In the genomic region with DNA sequence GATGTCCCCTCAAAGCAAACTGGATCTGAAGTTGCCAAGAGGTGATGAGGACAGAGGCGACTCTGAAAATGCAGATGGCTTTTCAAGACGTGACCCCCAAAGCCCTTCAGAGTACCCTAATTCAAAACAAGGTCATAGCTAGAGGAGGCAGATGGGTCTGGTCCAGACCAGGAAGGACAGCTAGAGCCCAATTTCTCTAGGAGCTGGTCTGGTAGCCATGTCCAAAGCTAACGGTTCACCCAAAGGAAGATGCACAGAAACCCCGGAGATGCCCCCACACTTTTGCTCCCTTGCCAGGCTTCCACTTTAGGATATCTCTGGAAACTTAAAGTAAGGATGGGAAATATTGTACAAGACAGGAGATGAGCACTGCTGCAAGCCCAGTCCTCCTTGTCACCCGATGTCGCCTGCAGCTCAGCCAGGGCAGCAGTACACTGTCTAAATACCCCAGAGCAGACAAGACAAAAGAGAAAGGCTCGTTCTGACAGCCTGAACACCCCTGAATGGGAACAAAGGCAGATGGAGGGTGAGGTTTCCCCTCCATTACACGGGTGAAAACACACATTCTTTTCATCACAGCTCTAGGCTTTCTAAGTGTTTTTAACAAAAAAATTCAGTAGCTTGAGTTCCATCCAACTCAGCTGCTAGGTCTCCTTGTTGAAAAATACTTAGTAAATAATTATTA, we compare ENCODE assay signal across 18 mouse cellular contexts. TPM values are rescaled to one million over a fixed set of nuclear protein-coding genes. Genes with fewer than 3 reads are reported as not detected.
DNase-seq lines count a peak whose midpoint lies in the region; ATAC-seq and TF ChIP-seq lines count a peak whose summit lies in the region.
"Had no signal": no experiment of that assay in that cellular context is flagged by ENCODE, and none has a peak within 500 bp of the region (broad histone marks: within the 10 kb centered on the region; RNA-seq: fewer than 3 reads in every experiment).

No protein-coding gene starts in this region.

- no peaks in the 10 kb centered on the region for H3K79me2 ChIP-seq in heart, adult 2 months (replicated peaks; ENCODE audit: control insufficient read depth, insufficient read depth, low read length)

- 53% methylated on average over 8 of the region's 8 CpGs for WGBS in heart, embryonic 10.5 days
- 79% methylated on average over 8 of the region's 8 CpGs for WGBS in heart, adult 2 months
- WGBS in midbrain, embryonic 11.5 days, result 23% methylated on average over 8 of the region's 8 CpGs
- WGBS in midbrain, embryonic 15.5 days, result 19% methylated on average over 8 of the region's 8 CpGs
- WGBS in forebrain, embryonic 11.5 days, result 29% methylated on average over 8 of the region's 8 CpGs

- peak; percentile 87 for ATAC-seq in midbrain, embryonic 11.5 days (ENCODE audit: low FRiP score)
- no peak for ATAC-seq in midbrain, embryonic 15.5 days (replicated peaks)
- peak; percentile 74 for ATAC-seq in forebrain, embryonic 11.5 days (replicated peaks; ENCODE audit: low FRiP score)

- H3K4me1 ChIP-seq in heart, embryonic 10.5 days, result peaks cover 66% of the 10 kb centered on the region
- H3K4me1 ChIP-seq in heart, adult 2 months (ENCODE audit: control insufficient read depth, insufficient read depth, low read length), result no peaks in the 10 kb centered on the region; the same call in 1 of the 2 replicates
- H3K4me1 ChIP-seq in midbrain, embryonic 11.5 days (ENCODE audit: control insufficient read depth, insufficient read depth, low read length), result peaks cover 23% of the 10 kb centered on the region
- peaks cover 17% of the 10 kb centered on the region for H3K4me1 ChIP-seq in midbrain, embryonic 15.5 days
- peaks cover 20% of the 10 kb centered on the region; the same call in 1 of the 2 replicates for H3K4me1 ChIP-seq in forebrain, embryonic 11.5 days (replicated peaks; ENCODE audit: control insufficient read depth, insufficient read depth, low read length)
- H3K4me1 ChIP-seq: limb, embryonic 10.5 days had no signal

- peak overlapping the region; percentile 19; the same call in 1 of the 2 replicates for H3K4me2 ChIP-seq in midbrain, embryonic 11.5 days
- no peak overlapping the region for H3K4me2 ChIP-seq in midbrain, embryonic 15.5 days
- no peak overlapping the region for H3K4me2 ChIP-seq in forebrain, embryonic 11.5 days (ENCODE audit: low read depth, low read length, severe bottlenecking)

- no peaks in the 10 kb centered on the region for H3K9me3 ChIP-seq in heart, embryonic 10.5 days
- H3K9me3 ChIP-seq in midbrain, embryonic 11.5 days (ENCODE audit: control insufficient read depth, low read length), result no peaks in the 10 kb centered on the region
- H3K9me3 ChIP-seq in midbrain, embryonic 15.5 days, result no peaks in the 10 kb centered on the region
- no peaks in the 10 kb centered on the region for H3K9me3 ChIP-seq in forebrain, embryonic 11.5 days (ENCODE audit: control insufficient read depth, low read length)
- H3K9me3 ChIP-seq: limb, embryonic 10.5 days had no signal

- intact Hi-C loops in heart, adult 2 months (cut with DNase I), result no loop called here
- intact Hi-C loops in left cerebral cortex, postnatal 25 days (cut with DNase I), result no loop called here

- no peak for TF ChIP-seq POLR2A in heart, adult 2 months (IDR thresholded peaks at IDR 0.05; ENCODE audit: insufficient read depth, low read depth, low read length)

- no peak for TF ChIP-seq CTCF in heart, adult 2 months (IDR thresholded peaks at IDR 0.05)

- no peak overlapping the region for H3K9ac ChIP-seq in heart, adult 2 months (ENCODE audit: low read depth, low read length)
- 0 out of 2 replicates have a peak overlapping the region, but pooled peaks have one; percentile 36 for H3K9ac ChIP-seq in midbrain, embryonic 11.5 days (ENCODE audit: low read length)
- no peak overlapping the region for H3K9ac ChIP-seq in midbrain, embryonic 15.5 days
- no peak overlapping the region for H3K9ac ChIP-seq in forebrain, embryonic 11.5 days (ENCODE audit: low read length)
- H3K9ac ChIP-seq: liver, embryonic 14.5 days had no signal

- TF ChIP-seq EP300 in heart, adult 2 months (IDR thresholded peaks at IDR 0.05; ENCODE audit: insufficient read depth, low read depth, low read length), result no peak

- no peak for DNase-seq in heart, embryonic 10.5 days (ENCODE audit: low spot score)
- no peak for DNase-seq in heart, adult 2 months
- DNase-seq in midbrain, embryonic 11.5 days (ENCODE audit: low spot score, missing footprints), result peak; percentile 89
- DNase-seq in forebrain, embryonic 11.5 days (ENCODE audit: low spot score), result no peak
- DNase-seq in mesoderm, embryonic 11.5 days (ENCODE audit: low read depth, low spot score), result peak; percentile 49
- no peak for DNase-seq in urinary bladder, postnatal 4 days (ENCODE audit: low spot score in 2 of 2)
- DNase-seq in left cerebral cortex, postnatal 25 days (ENCODE audit: low spot score in 2 of 2), result no peak
- DNase-seq: cerebellum, adult 18-20 months; gastrocnemius, postnatal 10 days; kidney, adult 18-20 months; kidney, postnatal 25 days; layer of hippocampus, postnatal 36 days; lung, postnatal 14 days; thymus, postnatal 4 days had no signal

- H3K36me3 ChIP-seq in heart, embryonic 10.5 days, result no peaks in the 10 kb centered on the region
- H3K36me3 ChIP-seq in heart, adult 2 months (ENCODE audit: control insufficient read depth, insufficient read depth, low read length), result no peaks in the 10 kb centered on the region
- H3K36me3 ChIP-seq in midbrain, embryonic 11.5 days (ENCODE audit: control insufficient read depth, insufficient read depth, low read length), result no peaks in the 10 kb centered on the region
- H3K36me3 ChIP-seq in midbrain, embryonic 15.5 days (replicated peaks), result no peaks in the 10 kb centered on the region
- H3K36me3 ChIP-seq in forebrain, embryonic 11.5 days (ENCODE audit: control insufficient read depth, insufficient read depth, low read length), result no peaks in the 10 kb centered on the region
- H3K36me3 ChIP-seq: limb, embryonic 10.5 days had no signal

- H3K27me3 ChIP-seq in heart, embryonic 10.5 days (ENCODE audit: insufficient read depth, poor library complexity, severe bottlenecking), result no peaks in the 10 kb centered on the region
- H3K27me3 ChIP-seq in heart, adult 2 months (ENCODE audit: control insufficient read depth, insufficient read depth, low read length), result no peaks in the 10 kb centered on the region
- 0 out of 2 replicates have a peak, but pooled peaks cover 2% of the 10 kb centered on the region for H3K27me3 ChIP-seq in midbrain, embryonic 11.5 days (ENCODE audit: control insufficient read depth, insufficient read depth, low read length)
- no peaks in the 10 kb centered on the region for H3K27me3 ChIP-seq in midbrain, embryonic 15.5 days (replicated peaks)
- H3K27me3 ChIP-seq in forebrain, embryonic 11.5 days (ENCODE audit: control insufficient read depth, insufficient read depth, low read length), result peaks cover 3% of the 10 kb centered on the region; the same call in 1 of the 2 replicates

- peak overlapping the region; percentile 74; the same call in 1 of the 2 replicates for H3K27ac ChIP-seq in heart, embryonic 10.5 days
- H3K27ac ChIP-seq in heart, adult 2 months, result no peak overlapping the region
- H3K27ac ChIP-seq in midbrain, embryonic 11.5 days (ENCODE audit: low read depth, low read length), result peak overlapping the region; percentile 41; the same call in 1 of the 2 replicates
- H3K27ac ChIP-seq in midbrain, embryonic 15.5 days, result no peak overlapping the region
- H3K27ac ChIP-seq in forebrain, embryonic 11.5 days (ENCODE audit: low read depth, low read length), result no peak overlapping the region
- H3K27ac ChIP-seq: limb, embryonic 10.5 days; liver, embryonic 14.5 days had no signal

- H3K4me3 ChIP-seq in heart, embryonic 10.5 days, result no peak overlapping the region
- H3K4me3 ChIP-seq in heart, adult 2 months, result no peak overlapping the region
- no peak overlapping the region for H3K4me3 ChIP-seq in midbrain, embryonic 11.5 days (ENCODE audit: low read depth, low read length)
- no peak overlapping the region for H3K4me3 ChIP-seq in midbrain, embryonic 15.5 days
- no peak overlapping the region for H3K4me3 ChIP-seq in forebrain, embryonic 11.5 days (ENCODE audit: low read depth, low read length)
- H3K4me3 ChIP-seq: limb, embryonic 10.5 days had no signal

RNA-seq across cellular contexts. Expression of gene Scube2, which starts 15.6 kb away (rescaled TPM):
- polyA plus RNA-seq in heart, embryonic 10.5 days (2016; fragmentation: Nextera tagmentation; extraction: Ambion mirVana), result 4.7 and 11.3 TPM in 2 replicates
- 10 to 100 TPM; 21.0 to 22.1 TPM for total RNA-seq in heart, adult 2 months (2021)
- 14.1 and 26.0 TPM in 2 replicates for polyA plus RNA-seq in heart, adult 2 months (2012; rRNA removed)
- 3.6 and 4.2 TPM in 2 replicates for polyA plus RNA-seq in midbrain, embryonic 11.5 days (2014; fragmentation: Nextera tagmentation; extraction: Ambion mirVana)
- 1.7 and 2.2 TPM in 2 replicates for polyA plus RNA-seq in midbrain, embryonic 15.5 days (2015; fragmentation: Nextera tagmentation; extraction: Ambion mirVana)
- 2.3 and 2.5 TPM in 2 replicates for polyA plus RNA-seq in forebrain, embryonic 11.5 days (2014; fragmentation: Nextera tagmentation; extraction: Ambion mirVana)
- under 1 TPM; 0.80 to 0.92 TPM for total RNA-seq in left cerebral cortex, postnatal 25 days (2021)
- total RNA-seq: hematopoietic stem cell, adult 5-6 weeks had no signal

Comparison
In these comparisons a context has a peak if more than half of its experiments do, and no peak if none do; other contexts are left out.
1. H3K27ac ChIP-seq: peak in heart, embryonic 10.5 days (single experiment) and midbrain, embryonic 11.5 days (single experiment); none in heart, adult 2 months (single experiment), midbrain, embryonic 15.5 days (single experiment) and forebrain, embryonic 11.5 days (single experiment).
2. DNase-seq: peak in midbrain, embryonic 11.5 days (single experiment) and mesoderm, embryonic 11.5 days (single experiment); none in heart, embryonic 10.5 days (single experiment), heart, adult 2 months (0 of 2), forebrain, embryonic 11.5 days (single experiment), urinary bladder, postnatal 4 days (0 of 2) and left cerebral cortex, postnatal 25 days (0 of 2).